Mouse (Mus musculus) stomach, embryonic 15.5 days (tissue): ENCODE results near the gene Gm8773. TPM values are rescaled to one million over a fixed set of nuclear protein-coding genes. Genes with fewer than 3 reads are reported as not detected.

ENCODE experiments used
- ATAC-seq: fragments of 200-750 bp; cut with Nextera tagmentation; 2 replicates; pipeline ENCODE4 v1.8.0; 2017; ENCODE audit warnings: low read depth, moderate number of reproducible peaks, moderate TSS enrichment; ENCODE audit not compliant: insufficient read depth, low FRiP score
- H3K27ac ChIP-seq: fragments of 300-500 bp; sonication (generic); 2 replicates; pipeline ENCODE4 v1.5.1; 2015; ENCODE audit warnings: mild to moderate bottlenecking, inconsistent platforms
- H3K27me3 ChIP-seq: fragments of 300-500 bp; sonication (generic); replicated peaks from 2 replicates; pipeline ENCODE4 v1.6.1; 2015; ENCODE audit warnings: inconsistent platforms
- H3K36me3 ChIP-seq: fragments of 300-500 bp; sonication (generic); 2 replicates; pipeline ENCODE4 v1.6.1; 2015; ENCODE audit warnings: inconsistent platforms
- H3K4me1 ChIP-seq: fragments of 300-500 bp; sonication (generic); 2 replicates; pipeline ENCODE4 v1.6.1; 2015; ENCODE audit warnings: inconsistent platforms
- H3K4me2 ChIP-seq: fragments of 300-500 bp; sonication (generic); 2 replicates; pipeline ENCODE4 v1.6.1; 2015; ENCODE audit warnings: mild to moderate bottlenecking, inconsistent platforms
- H3K4me3 ChIP-seq: fragments of 300-500 bp; sonication (generic); replicated peaks from 2 replicates; pipeline ENCODE4 v1.5.1; 2015; ENCODE audit warnings: inconsistent platforms
- H3K9ac ChIP-seq: fragments of 300-500 bp; sonication (generic); 2 replicates; pipeline ENCODE4 v1.6.1; 2015; ENCODE audit warnings: inconsistent platforms
- H3K9me3 ChIP-seq: fragments of 300-500 bp; sonication (generic); 2 replicates; pipeline ENCODE4 v1.6.1; 2016; ENCODE audit warnings: inconsistent platforms
- WGBS: fragments of 180-500 bp; shearing (Covaris S2); methylation state at CpG from one replicate; pipeline ENCODE4 v1.1.7; 2015; 5-methylcytosine and 5-hydroxymethylcytosine counted together
- polyA plus RNA-seq: library from polyadenylated mRNA; unstranded; fragments of >200 nt; fragmentation: Nextera tagmentation; extraction: Ambion mirVana; gene quantifications from 2 replicates; pipeline ENCODE4 v1.2.1, GENCODE M21; 2015

Gm8773 gene
- polyA plus RNA-seq: 1.8 and 2.2 TPM in 2 replicates

- H3K4me1 ChIP-seq: no peaks in the 10 kb centered on the region
Observed at GRCm38 (mm10) chr5:5573749-5574317, at the start of gene Gm8773. Gene Gm8773 (plus strand): TSS chr5:5573799.

DNA sequence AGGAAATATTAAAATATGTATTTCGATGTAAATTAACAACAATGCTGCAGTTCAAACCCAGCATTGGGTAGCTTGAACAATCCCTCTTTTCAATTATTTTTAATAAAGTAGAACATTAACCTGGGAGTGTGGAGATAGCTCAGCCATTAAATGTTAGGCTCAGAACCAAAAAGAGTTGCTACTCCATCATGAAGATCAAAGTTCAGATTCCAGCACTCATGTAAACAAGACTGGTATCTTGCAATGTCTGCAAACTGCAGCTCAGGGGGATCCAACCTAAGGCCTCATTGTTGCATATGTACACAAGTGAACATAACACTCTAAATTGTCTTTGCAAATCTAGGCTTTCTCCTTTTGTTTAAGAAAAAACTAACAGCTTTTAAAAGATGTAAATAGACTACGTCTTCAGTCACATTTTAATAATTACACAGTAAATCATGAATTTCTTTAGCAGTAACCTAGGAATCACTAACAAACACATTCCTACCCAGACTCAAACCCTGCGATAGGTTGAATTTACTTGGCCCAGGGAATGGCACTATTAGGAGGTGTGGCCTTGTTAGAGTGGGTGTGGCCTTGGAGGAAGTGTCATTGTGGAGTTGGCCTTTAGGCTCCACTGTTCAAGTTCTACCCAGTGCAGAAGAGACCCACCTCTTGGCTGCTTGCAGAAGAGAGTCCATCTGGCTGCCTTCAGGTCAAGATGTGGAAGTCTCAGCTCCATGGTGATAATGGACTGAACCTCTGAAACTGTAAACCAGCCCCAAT is 39.8 kb upstream of the Gm8773 start:
- WGBS: 67% methylated on average over 3 of the region's 3 CpGs
- ATAC-seq: peak; percentile 35
- Histone ChIP-seq H3K4me3 (no peak overlapping the region), H3K4me1 (no peaks in the 10 kb centered on the region), H3K27ac (no peak overlapping the region), H3K9ac (no peak overlapping the region), H3K9me3 (no peaks in the 10 kb centered on the region), H3K36me3 (peaks cover 7% of the 10 kb centered on the region), H3K4me2 (no peak overlapping the region), H3K27me3 (no peaks in the 10 kb centered on the region)

More at GRCm38 (mm10) chr5:5573749-5574317, at the start of gene Gm8773:
- Histone ChIP-seq H3K9ac (0 out of 2 replicates have a peak within 1 kb of the TSS, but pooled peaks have one; percentile 3), H3K4me2 (peak within 1 kb of the TSS; percentile 82), H3K27me3 (no peaks in the 10 kb centered on the region), H3K36me3 (no peaks in the 10 kb centered on the region), H3K4me3 (peak within 1 kb of the TSS; percentile 53), H3K27ac (no peak within 1 kb of the TSS), H3K9me3 (no peaks in the 10 kb centered on the region)
- peak; percentile 70; the same call in 1 of the 2 replicates for ATAC-seq
- 1% methylated on average over 24 of the region's 24 CpGs for WGBS

- no peak overlapping the region for H3K4me2 ChIP-seq
- 88% methylated on average over 1 of the region's 1 CpGs for WGBS
- no peaks in the 10 kb centered on the region for H3K4me1 ChIP-seq
- no peaks in the 10 kb centered on the region for H3K27me3 ChIP-seq
- no peak overlapping the region for H3K9ac ChIP-seq
- H3K9me3 ChIP-seq: no peaks in the 10 kb centered on the region
- ATAC-seq: no peak
- no peak overlapping the region for H3K4me3 ChIP-seq
- peaks cover 12% of the 10 kb centered on the region for H3K36me3 ChIP-seq
- H3K27ac ChIP-seq: no peak overlapping the region
Observed at GRCm38 (mm10) chr5:5536131-5536530, 37.5 kb upstream of the Gm8773 start.

- no peaks in the 10 kb centered on the region for H3K9me3 ChIP-seq
- H3K4me1 ChIP-seq: no peaks in the 10 kb centered on the region
- H3K36me3 ChIP-seq: peaks cover 22% of the 10 kb centered on the region
- WGBS: 67% methylated on average over 3 of the region's 3 CpGs
- H3K4me3 ChIP-seq: no peak overlapping the region
- ATAC-seq: no peak
- H3K4me2 ChIP-seq: no peak overlapping the region
- H3K27ac ChIP-seq: no peak overlapping the region
- no peak overlapping the region for H3K9ac ChIP-seq
- H3K27me3 ChIP-seq: no peaks in the 10 kb centered on the region
Observed at GRCm38 (mm10) chr5:5539771-5540170, 33.8 kb upstream of the Gm8773 start.

DNA sequence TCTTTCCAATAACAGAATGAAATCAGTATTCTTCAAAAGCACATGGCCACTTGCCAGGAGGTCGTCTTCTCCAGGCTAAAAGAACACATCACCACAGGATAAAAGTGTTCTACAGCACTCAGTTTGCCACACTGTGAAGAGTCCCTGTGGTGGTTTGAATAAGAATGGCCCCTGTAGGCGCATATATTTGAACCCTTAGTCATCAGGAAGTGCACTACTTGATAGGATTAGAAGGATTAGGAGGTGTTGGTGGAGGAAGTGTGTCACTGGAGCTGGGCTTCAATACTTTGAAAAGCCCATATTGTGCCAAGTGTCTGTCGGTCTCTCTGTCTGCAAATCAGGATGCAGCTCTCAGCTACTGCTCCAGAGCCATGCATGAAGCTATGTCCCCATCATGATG is 33.2 kb upstream of the Gm8773 start:
- H3K4me2 ChIP-seq: no peak overlapping the region
- H3K4me3 ChIP-seq: no peak overlapping the region
- no peak for ATAC-seq
- no peaks in the 10 kb centered on the region for H3K4me1 ChIP-seq
- no peaks in the 10 kb centered on the region for H3K9me3 ChIP-seq
- H3K9ac ChIP-seq: no peak overlapping the region
- H3K27me3 ChIP-seq: no peaks in the 10 kb centered on the region
- peaks cover 22% of the 10 kb centered on the region for H3K36me3 ChIP-seq
- WGBS: 69% methylated on average over 3 of the region's 3 CpGs
- no peak overlapping the region for H3K27ac ChIP-seq

DNA sequence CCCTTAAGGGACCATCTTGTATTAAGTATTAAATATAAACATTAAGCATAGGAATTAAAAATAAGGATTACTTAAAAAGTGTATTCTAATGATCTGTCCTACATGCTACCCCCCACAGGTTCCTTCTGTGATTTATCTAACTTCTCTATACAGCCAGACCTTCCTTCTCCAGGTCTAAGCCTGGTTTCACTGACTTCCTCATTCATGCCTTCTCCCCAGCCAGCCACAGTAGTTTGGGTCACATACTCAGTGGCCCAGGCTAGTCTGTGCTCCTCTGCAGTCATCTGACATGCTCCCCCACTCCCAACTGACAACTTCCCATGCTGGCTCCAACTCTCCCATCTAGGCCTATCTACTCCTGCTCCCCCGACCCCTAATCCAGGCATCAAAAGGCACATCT is 22.5 kb upstream of the Gm8773 start:
- no peaks in the 10 kb centered on the region for H3K9me3 ChIP-seq
- no peak overlapping the region for H3K9ac ChIP-seq
- no peak overlapping the region for H3K4me3 ChIP-seq
- peaks cover 23% of the 10 kb centered on the region for H3K36me3 ChIP-seq
- no peak overlapping the region for H3K4me2 ChIP-seq
- 85% methylated on average over 1 of the region's 1 CpGs for WGBS
- no peak for ATAC-seq
- H3K27ac ChIP-seq: no peak overlapping the region
- H3K4me1 ChIP-seq: no peaks in the 10 kb centered on the region
- no peaks in the 10 kb centered on the region for H3K27me3 ChIP-seq

DNA sequence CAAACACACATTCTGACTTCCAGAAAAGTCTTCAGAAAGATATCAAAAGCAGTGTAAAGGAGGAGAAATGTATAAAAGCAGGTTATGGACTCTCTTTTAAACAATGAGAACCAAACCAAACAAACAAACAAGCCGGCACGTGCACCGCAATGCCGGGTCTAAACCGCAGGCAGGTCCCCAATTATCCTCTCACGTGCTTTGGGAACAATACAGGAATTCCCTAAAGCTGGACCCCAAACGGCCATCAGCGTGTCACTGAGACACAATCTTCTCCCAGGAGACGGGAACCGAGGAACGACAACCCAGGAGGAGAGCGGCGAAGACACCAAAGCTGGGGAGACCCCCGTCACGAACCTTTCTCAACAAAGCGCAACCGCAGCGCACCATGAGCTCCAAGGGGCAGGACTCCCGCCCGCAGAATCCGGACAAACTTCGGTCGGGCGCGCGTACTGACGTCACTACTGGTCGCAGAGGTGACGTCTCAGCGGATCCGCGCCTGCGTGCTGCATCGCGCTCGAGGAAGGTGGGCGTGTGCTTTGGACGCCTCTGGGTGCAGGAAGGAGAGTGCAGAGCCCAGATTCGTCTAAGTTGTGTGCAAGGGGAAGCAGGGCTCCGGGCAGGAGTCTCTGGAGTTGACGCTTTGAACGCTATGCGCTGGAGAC is 14.4 kb upstream of the Gm8773 start, which contains the start of gene Gtpbp10:
Gtpbp10 (minus strand) TSS at position 460 of the 662 bp plus-strand sequence.
- Histone ChIP-seq H3K27me3 (no peaks in the 10 kb centered on the region), H3K9me3 (no peaks in the 10 kb centered on the region), H3K9ac (peak within 1 kb of the TSS; percentile 64; the same call in 1 of the 2 replicates), H3K27ac (peak within 1 kb of the TSS; percentile 72), H3K4me3 (peak within 1 kb of the TSS; percentile 74), H3K36me3 (peaks cover 5% of the 10 kb centered on the region; the same call in 1 of the 2 replicates), H3K4me1 (0 out of 2 replicates have a peak, but pooled peaks cover 3% of the 10 kb centered on the region), H3K4me2 (peak within 1 kb of the TSS; percentile 58)
- under 1% methylated on average over 43 of the region's 43 CpGs for WGBS
- ATAC-seq: peak; percentile 98

- H3K27ac ChIP-seq: peak overlapping the region; percentile 64
- ATAC-seq: no peak
- 37% methylated on average over 8 of the region's 8 CpGs for WGBS
Observed at GRCm38 (mm10) chr5:5559798-5560197, 13.8 kb upstream of the Gm8773 start.

DNA sequence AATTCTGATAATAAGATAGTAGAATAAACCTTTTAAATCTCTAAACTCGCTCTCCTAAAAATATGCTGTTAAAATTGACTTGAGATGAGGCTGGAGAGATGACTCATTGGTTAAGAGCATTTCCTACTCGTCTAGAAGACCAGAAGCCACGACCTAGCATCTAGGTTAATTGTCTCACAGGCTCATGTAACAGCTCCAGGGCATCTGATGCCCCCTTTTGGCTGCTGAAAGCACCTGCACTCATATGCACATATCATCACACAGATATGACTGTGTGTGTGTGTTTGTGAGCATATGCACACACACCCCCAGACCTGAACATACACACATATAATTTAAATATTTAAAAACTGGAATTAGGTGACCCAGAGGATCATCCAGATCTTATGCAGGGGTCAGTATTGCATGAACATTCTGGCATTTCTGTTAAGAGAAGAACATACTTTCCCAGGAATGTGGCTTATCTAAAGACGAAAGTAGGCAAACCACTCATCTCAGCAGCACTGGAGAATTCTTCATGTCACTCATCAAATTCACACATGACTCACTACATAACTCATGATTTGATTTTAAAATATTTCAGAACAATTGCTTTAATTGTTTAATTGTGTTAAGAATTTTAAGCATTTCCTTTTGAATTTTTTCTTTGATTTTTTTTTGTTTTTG is 12.4 kb upstream of the Gm8773 start:
- no peak overlapping the region for H3K4me2 ChIP-seq
- H3K9ac ChIP-seq: no peak overlapping the region
- 66% methylated on average over 4 of the region's 4 CpGs for WGBS
- no peaks in the 10 kb centered on the region for H3K36me3 ChIP-seq
- no peak for ATAC-seq
- no peaks in the 10 kb centered on the region for H3K9me3 ChIP-seq
- H3K4me3 ChIP-seq: no peak overlapping the region
- no peaks in the 10 kb centered on the region for H3K27me3 ChIP-seq
- 0 out of 2 replicates have a peak, but pooled peaks cover 3% of the 10 kb centered on the region for H3K4me1 ChIP-seq
- no peak overlapping the region for H3K27ac ChIP-seq

More at GRCm38 (mm10) chr5:5559798-5560197, 13.8 kb upstream of the Gm8773 start:
- Histone ChIP-seq H3K9me3 (no peaks in the 10 kb centered on the region), H3K27me3 (no peaks in the 10 kb centered on the region), H3K4me1 (0 out of 2 replicates have a peak, but pooled peaks cover 3% of the 10 kb centered on the region), H3K36me3 (no peaks in the 10 kb centered on the region; the same call in 1 of the 2 replicates), H3K9ac (peak overlapping the region; percentile 42; the same call in 1 of the 2 replicates), H3K4me3 (peak overlapping the region; percentile 74), H3K4me2 (peak overlapping the region; percentile 58)

GRCm38 (mm10) chr5:5562435-5562834 is 11.2 kb upstream of the Gm8773 start:
- WGBS: 74% methylated on average over 3 of the region's 3 CpGs
- H3K27ac ChIP-seq: no peak overlapping the region

GRCm38 (mm10) chr5:5587686-5588085 is 14.1 kb downstream of the Gm8773 start:
- no peak for ATAC-seq
- H3K9ac ChIP-seq: no peak overlapping the region
- H3K27ac ChIP-seq: no peak overlapping the region
- H3K4me2 ChIP-seq: no peak overlapping the region
- WGBS: 84% methylated on average over 3 of the region's 3 CpGs
- no peaks in the 10 kb centered on the region for H3K27me3 ChIP-seq
- no peak overlapping the region for H3K4me3 ChIP-seq
- H3K36me3 ChIP-seq: no peaks in the 10 kb centered on the region
- H3K9me3 ChIP-seq: no peaks in the 10 kb centered on the region
- no peaks in the 10 kb centered on the region for H3K4me1 ChIP-seq

More at GRCm38 (mm10) chr5:5562435-5562834, 11.2 kb upstream of the Gm8773 start:
- Histone ChIP-seq H3K27me3 (no peaks in the 10 kb centered on the region), H3K4me1 (0 out of 2 replicates have a peak, but pooled peaks cover 3% of the 10 kb centered on the region), H3K4me3 (no peak overlapping the region), H3K4me2 (no peak overlapping the region), H3K9me3 (no peaks in the 10 kb centered on the region), H3K36me3 (no peaks in the 10 kb centered on the region), H3K9ac (no peak overlapping the region)
- no peak for ATAC-seq
